10 mouse cellular contexts compared by ENCODE assay signal in the genomic region with DNA sequence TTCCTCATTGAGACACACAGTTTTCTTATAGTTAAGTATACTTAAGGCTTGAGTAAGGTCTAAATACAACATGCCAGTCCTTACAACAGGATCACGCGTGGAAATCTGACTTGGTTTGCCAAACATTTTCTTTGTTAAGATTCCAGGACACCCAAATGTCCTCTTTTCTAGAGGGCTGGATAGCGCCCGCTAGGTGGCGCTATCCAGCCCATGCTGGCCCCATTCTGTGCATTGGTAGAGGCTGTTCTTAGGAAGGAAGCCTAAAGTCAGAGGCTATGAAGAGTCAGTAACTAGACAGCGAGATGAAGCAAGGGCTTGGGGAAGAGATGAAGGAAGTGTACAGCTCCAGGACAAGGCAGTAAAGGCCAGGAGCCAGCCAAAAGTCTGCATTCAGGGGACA. TPM values are rescaled to one million over a fixed set of nuclear protein-coding genes. Genes with fewer than 3 reads are reported as not detected.
DNase-seq lines count a peak whose midpoint lies in the region; ATAC-seq lines count a peak whose summit lies in the region.
"Had no signal": no experiment of that assay in that cellular context is flagged by ENCODE, and none has a peak within 500 bp of the region (broad histone marks: within the 10 kb centered on the region; RNA-seq: fewer than 3 reads in every experiment).

No protein-coding gene starts in this region.

- H3K27me3 ChIP-seq in midbrain, embryonic 14.5 days (ENCODE audit: control insufficient read depth, insufficient read depth, low read length), result no peaks in the 10 kb centered on the region
- H3K27me3 ChIP-seq in midbrain, embryonic 16.5 days (ENCODE audit: control insufficient read depth, insufficient read depth, low read depth, low read length), result no peaks in the 10 kb centered on the region
- H3K27me3 ChIP-seq in splenic B cell, adult 2 months (ENCODE audit: control insufficient read depth, insufficient read depth, low read length, poor library complexity, severe bottlenecking), result no peaks in the 10 kb centered on the region
- H3K27me3 ChIP-seq: megakaryocyte, embryonic 14.5 days had no signal

- H3K4me3 ChIP-seq in midbrain, embryonic 14.5 days (replicated peaks; ENCODE audit: low read depth, low read length), result no peak overlapping the region
- no peak overlapping the region for H3K4me3 ChIP-seq in midbrain, embryonic 16.5 days (ENCODE audit: low read depth, low read length)
- H3K4me3 ChIP-seq: erythroblast, embryonic 14.5 days; megakaryocyte, embryonic 14.5 days had no signal

- H3K4me1 ChIP-seq in midbrain, embryonic 14.5 days (ENCODE audit: control insufficient read depth, insufficient read depth, low read length), result 0 out of 2 replicates have a peak, but pooled peaks cover 6% of the 10 kb centered on the region
- peaks cover 7% of the 10 kb centered on the region for H3K4me1 ChIP-seq in midbrain, embryonic 16.5 days (ENCODE audit: control insufficient read depth, insufficient read depth, low read length)

- H3K4me2 ChIP-seq in midbrain, embryonic 14.5 days (ENCODE audit: low read length), result no peak overlapping the region
- H3K4me2 ChIP-seq in midbrain, embryonic 16.5 days (ENCODE audit: low read length), result no peak overlapping the region

- no peak overlapping the region for H3K27ac ChIP-seq in midbrain, embryonic 14.5 days (replicated peaks; ENCODE audit: low read depth, low read length)
- no peak overlapping the region for H3K27ac ChIP-seq in midbrain, embryonic 16.5 days (ENCODE audit: low read length)

- H3K36me3 ChIP-seq in midbrain, embryonic 14.5 days (ENCODE audit: control insufficient read depth, insufficient read depth, low read length), result no peaks in the 10 kb centered on the region
- no peaks in the 10 kb centered on the region for H3K36me3 ChIP-seq in midbrain, embryonic 16.5 days (ENCODE audit: control insufficient read depth, insufficient read depth, low read length)
- H3K36me3 ChIP-seq in splenic B cell, adult 2 months (ENCODE audit: control insufficient read depth, insufficient read depth, low read length, poor library complexity, severe bottlenecking), result peaks cover 33% of the 10 kb centered on the region

- ATAC-seq in midbrain, embryonic 14.5 days (ENCODE audit: low FRiP score, low TSS enrichment), result no peak
- ATAC-seq in midbrain, embryonic 16.5 days, result no peak

- DNase-seq in cerebellum, adult 9-10 months, result peak; percentile 2
- no peak for DNase-seq in cerebellum, adult 11 months
- DNase-seq in midbrain, embryonic 14.5 days, result peak; percentile 38
- peak; percentile 70 for DNase-seq in embryo, embryonic 11 days
- peak; percentile 72 for DNase-seq in splenic B cell, adult 2 months (ENCODE audit: low read depth, low spot score)
- no peak for DNase-seq in ovary, postnatal 14 days (ENCODE audit: low spot score)
- DNase-seq in urinary bladder, postnatal 10 days (ENCODE audit: low spot score), result no peak

- no peak overlapping the region for H3K9ac ChIP-seq in midbrain, embryonic 14.5 days (replicated peaks; ENCODE audit: low read length)
- no peak overlapping the region for H3K9ac ChIP-seq in midbrain, embryonic 16.5 days (ENCODE audit: low read depth, low read length)

- WGBS in midbrain, embryonic 14.5 days, result 25% methylated on average over 6 of the region's 6 CpGs
- 26% methylated on average over 6 of the region's 6 CpGs for WGBS in midbrain, embryonic 16.5 days

- no peaks in the 10 kb centered on the region for H3K9me3 ChIP-seq in midbrain, embryonic 14.5 days (ENCODE audit: control insufficient read depth, low read length)
- no peaks in the 10 kb centered on the region for H3K9me3 ChIP-seq in midbrain, embryonic 16.5 days (replicated peaks; ENCODE audit: control insufficient read depth, low read length, poor library complexity, severe bottlenecking)
- H3K9me3 ChIP-seq: megakaryocyte, embryonic 14.5 days had no signal

RNA-seq across cellular contexts. Expression of a gene that starts 49.9 kb away (rescaled TPM):
- polyA plus RNA-seq in midbrain, embryonic 14.5 days (2014; fragmentation: Nextera tagmentation; extraction: Ambion mirVana), result 74.4 and 112 TPM in 2 replicates
- 83.7 and 89.2 TPM in 2 replicates for polyA plus RNA-seq in midbrain, embryonic 16.5 days (2015; fragmentation: Nextera tagmentation; extraction: Ambion mirVana)

Comparison
In these comparisons a context has a peak if more than half of its experiments do, and no peak if none do; other contexts are left out.
1. DNase-seq: peak in cerebellum, adult 9-10 months (single experiment), midbrain, embryonic 14.5 days (single experiment), embryo, embryonic 11 days (single experiment) and splenic B cell, adult 2 months (single experiment); none in cerebellum, adult 11 months (single experiment), ovary, postnatal 14 days (single experiment) and urinary bladder, postnatal 10 days (single experiment).